Mouse (Mus musculus) lung, embryonic 15.5 days (tissue): ENCODE measurements at regions not wholly inside any gene's neighbourhood (a gene's known extent, or its start where the extent isn't known, plus 50 kb on each side); places are given as distances from the start of the nearest gene placed in this dataset.

Experiments used
- ATAC-seq: fragments of 200-750 bp; cut with Nextera tagmentation; 2 replicates; pipeline ENCODE4 v1.8.0; 2017; ENCODE audit warnings: moderate number of reproducible peaks, borderline replicate concordance; ENCODE audit not compliant: low FRiP score, low TSS enrichment; ENCODE audit errors: extremely low read depth
- H3K27ac ChIP-seq: fragments of 300-500 bp; sonication (generic); 2 replicates; pipeline ENCODE4 v1.5.1; 2015; ENCODE audit warnings: moderate library complexity, mild to moderate bottlenecking, inconsistent platforms
- H3K27me3 ChIP-seq: fragments of 300-500 bp; sonication (generic); 2 replicates; pipeline ENCODE4 v1.6.1; 2015; ENCODE audit warnings: inconsistent platforms
- H3K36me3 ChIP-seq: fragments of 300-500 bp; sonication (generic); 2 replicates; pipeline ENCODE4 v1.6.1; 2015; ENCODE audit warnings: inconsistent platforms
- H3K4me1 ChIP-seq: fragments of 300-500 bp; sonication (generic); 2 replicates; pipeline ENCODE4 v1.6.1; 2015; ENCODE audit warnings: inconsistent platforms
- H3K4me2 ChIP-seq: fragments of 300-500 bp; sonication (generic); 2 replicates; pipeline ENCODE4 v1.6.1; 2015; ENCODE audit warnings: inconsistent platforms, mild to moderate bottlenecking, moderate library complexity
- H3K4me3 ChIP-seq: fragments of 300-500 bp; sonication (generic); 2 replicates; pipeline ENCODE4 v1.5.1; 2015; ENCODE audit warnings: mild to moderate bottlenecking, inconsistent platforms
- H3K9ac ChIP-seq: fragments of 300-500 bp; sonication (generic); 2 replicates; pipeline ENCODE4 v1.6.1; 2015; ENCODE audit warnings: inconsistent platforms
- H3K9me3 ChIP-seq: fragments of 300-500 bp; sonication (generic); 2 replicates; pipeline ENCODE4 v1.6.1; 2016; ENCODE audit warnings: inconsistent platforms
- WGBS: fragments of 180-500 bp; shearing (Covaris S2); methylation state at CpG from one replicate; pipeline ENCODE4 v1.1.7; 2015; 5-methylcytosine and 5-hydroxymethylcytosine counted together

DNA sequence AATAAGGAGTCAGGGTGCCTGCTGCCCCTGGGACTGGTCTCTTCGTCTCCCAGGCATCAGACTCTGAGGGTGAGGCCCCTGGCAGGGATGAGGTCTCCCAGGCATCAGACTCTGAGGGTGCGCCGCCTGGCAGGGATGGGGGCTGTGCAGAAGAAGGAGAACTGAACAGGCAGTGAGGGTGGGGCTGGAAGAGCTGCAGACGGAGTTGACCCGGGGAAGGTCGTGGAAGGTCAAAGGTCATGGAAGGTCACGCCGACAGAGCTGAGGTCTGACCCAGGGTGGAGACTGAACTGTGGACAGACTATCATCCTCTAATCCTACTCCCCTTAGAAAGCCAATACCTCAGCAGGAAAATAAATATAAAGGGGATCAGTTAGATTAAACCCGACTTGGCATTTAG is 50.6 kb upstream of the Grik3 start:
- Histone ChIP-seq H3K27me3 (no peaks in the 10 kb centered on the region), H3K9ac (no peak overlapping the region), H3K4me3 (no peak overlapping the region), H3K9me3 (no peaks in the 10 kb centered on the region), H3K36me3 (no peaks in the 10 kb centered on the region), H3K4me1 (no peaks in the 10 kb centered on the region), H3K27ac (no peak overlapping the region), H3K4me2 (no peak overlapping the region)
- WGBS: 31% methylated on average over 9 of the region's 9 CpGs
- no peak for ATAC-seq

DNA sequence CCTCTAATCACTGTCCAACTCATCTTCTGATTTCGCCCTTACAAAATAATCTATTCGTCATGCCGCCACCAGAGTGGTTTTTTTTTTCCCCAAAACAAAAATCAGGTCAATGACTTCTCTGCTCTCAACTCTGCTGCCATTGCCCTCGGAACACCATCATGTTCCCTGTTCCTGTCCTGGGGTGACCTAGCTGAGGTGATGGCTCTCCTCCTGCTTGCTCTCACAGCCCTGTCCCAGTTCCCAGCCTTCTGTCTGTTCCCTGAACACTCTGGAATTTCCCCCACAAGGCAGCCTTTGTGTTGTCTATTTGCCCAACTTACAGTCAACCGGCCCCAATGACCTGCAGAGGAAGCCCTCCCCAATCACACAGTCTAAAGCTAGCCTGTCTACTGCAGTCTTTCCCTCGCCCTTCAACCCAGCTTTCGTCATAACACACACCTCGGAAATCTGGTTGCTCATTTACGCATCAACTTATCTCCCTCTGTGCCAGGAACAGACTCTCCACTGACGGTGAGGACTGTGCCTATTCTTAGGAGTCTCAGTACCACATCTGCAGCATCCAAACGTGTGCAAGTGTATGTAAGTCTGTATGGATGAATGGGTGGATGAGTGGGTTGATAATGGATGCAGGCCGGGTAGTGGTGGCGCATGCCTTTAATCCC is 53.2 kb upstream of the Grik3 start:
- 59% methylated on average over 13 of the region's 13 CpGs for WGBS
- ATAC-seq: no peak

DNA sequence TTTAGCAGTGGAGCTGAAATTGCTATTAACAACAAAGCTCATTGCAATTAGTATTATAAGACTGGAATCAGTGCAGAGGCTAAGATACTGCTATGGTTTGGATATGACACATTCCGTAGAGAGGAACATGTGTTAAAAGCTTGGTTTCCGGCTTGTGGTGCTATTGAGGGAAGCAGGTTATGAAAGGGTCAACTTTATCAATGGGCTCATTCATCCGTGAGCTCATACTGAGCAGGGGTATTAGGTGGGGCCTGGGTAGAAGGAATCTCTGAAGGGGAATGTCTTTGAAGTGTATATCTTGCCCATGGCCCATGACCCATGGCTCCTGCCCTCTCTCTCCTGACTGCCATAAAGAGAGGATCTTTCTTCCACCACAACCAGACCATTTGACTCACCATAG is 57.0 kb upstream of the Grik3 start:
- WGBS: 51% methylated on average over 3 of the region's 3 CpGs
- Histone ChIP-seq H3K27me3 (no peaks in the 10 kb centered on the region), H3K9me3 (no peaks in the 10 kb centered on the region), H3K9ac (no peak overlapping the region), H3K4me3 (no peak overlapping the region), H3K4me2 (no peak overlapping the region), H3K36me3 (no peaks in the 10 kb centered on the region), H3K27ac (no peak overlapping the region), H3K4me1 (no peaks in the 10 kb centered on the region)
- ATAC-seq: no peak

More for the DNA sequence above, 53.2 kb upstream of the Grik3 start:
- Histone ChIP-seq H3K9me3 (no peaks in the 10 kb centered on the region), H3K27ac (no peak overlapping the region), H3K27me3 (no peaks in the 10 kb centered on the region), H3K4me1 (no peaks in the 10 kb centered on the region), H3K4me2 (no peak overlapping the region), H3K9ac (no peak overlapping the region), H3K4me3 (no peak overlapping the region), H3K36me3 (no peaks in the 10 kb centered on the region)

DNA sequence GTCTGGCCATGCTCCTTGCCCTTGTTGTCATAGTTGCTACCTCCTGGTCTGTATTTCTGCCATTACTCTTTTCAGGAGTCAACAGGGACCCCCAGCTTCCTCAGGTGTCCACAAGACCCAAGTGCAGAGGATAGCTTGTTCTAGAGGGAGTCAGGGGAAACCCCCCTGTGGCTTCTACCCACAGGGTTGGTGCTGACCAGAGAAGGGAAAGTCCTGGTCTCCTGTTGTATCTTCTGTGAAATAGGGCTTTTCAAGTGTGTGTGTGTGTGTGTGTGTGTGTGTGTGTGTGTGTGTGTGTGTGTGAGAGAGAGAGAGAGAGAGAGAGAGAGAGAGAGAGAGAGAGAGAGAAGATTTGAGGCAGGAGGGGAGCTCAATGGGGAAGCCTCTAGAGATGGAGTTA is 58.9 kb upstream of the Grik3 start:
- no peak for ATAC-seq
- H3K27ac ChIP-seq: no peak overlapping the region
- no peaks in the 10 kb centered on the region for H3K27me3 ChIP-seq
- no peaks in the 10 kb centered on the region for H3K36me3 ChIP-seq
- no peaks in the 10 kb centered on the region for H3K4me1 ChIP-seq
- H3K9ac ChIP-seq: no peak overlapping the region
- H3K9me3 ChIP-seq: no peaks in the 10 kb centered on the region
- H3K4me3 ChIP-seq: no peak overlapping the region
- no peak overlapping the region for H3K4me2 ChIP-seq

DNA sequence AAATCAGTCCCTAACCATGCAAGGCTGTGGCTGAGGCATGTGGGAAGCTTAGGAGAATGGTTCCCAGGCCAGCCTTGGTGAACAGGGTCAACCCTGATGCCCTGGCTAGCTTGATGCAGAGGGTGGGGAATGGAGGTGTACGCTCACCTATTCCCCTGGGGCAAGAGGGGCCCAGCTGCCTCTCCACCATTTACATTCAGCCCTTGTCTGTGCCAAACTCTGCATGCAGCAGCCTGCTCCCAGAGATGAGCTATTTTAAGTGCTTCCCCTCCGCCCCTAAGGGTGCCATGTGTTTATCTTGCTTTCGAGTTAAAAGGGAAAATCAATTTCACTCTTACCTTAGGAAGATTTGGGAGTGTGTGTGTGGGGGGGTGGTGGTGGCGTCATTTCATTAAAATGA is 59.7 kb upstream of the Grik3 start:
- H3K4me3 ChIP-seq: no peak overlapping the region
- WGBS: 44% methylated on average over 4 of the region's 4 CpGs
- ATAC-seq: no peak
- H3K9ac ChIP-seq: no peak overlapping the region
- no peaks in the 10 kb centered on the region for H3K9me3 ChIP-seq
- H3K27ac ChIP-seq: no peak overlapping the region
- no peaks in the 10 kb centered on the region for H3K36me3 ChIP-seq
- H3K27me3 ChIP-seq: no peaks in the 10 kb centered on the region
- H3K4me2 ChIP-seq: no peak overlapping the region
- H3K4me1 ChIP-seq: no peaks in the 10 kb centered on the region

DNA sequence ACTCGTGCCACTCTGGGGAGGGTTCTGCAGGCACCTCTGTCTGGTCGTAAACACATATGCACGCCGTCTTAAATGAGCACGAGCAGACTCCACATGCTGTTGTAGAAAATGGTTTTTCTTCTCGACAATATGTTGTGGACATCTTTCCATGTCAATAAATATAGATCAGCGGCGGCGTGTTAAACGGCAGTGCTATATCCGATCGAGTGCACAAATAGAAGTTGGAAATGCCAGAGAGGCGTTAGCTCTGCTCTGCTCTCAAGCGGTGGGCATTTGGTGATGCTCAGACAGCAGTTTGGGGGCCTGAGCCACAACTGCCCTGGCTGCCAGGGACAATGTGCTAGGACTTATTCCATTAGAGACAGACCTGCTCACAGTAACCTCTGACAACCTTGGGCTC is 61.8 kb upstream of the Grik3 start:
- Histone ChIP-seq H3K9ac (no peak overlapping the region), H3K4me2 (no peak overlapping the region), H3K4me3 (no peak overlapping the region), H3K4me1 (no peaks in the 10 kb centered on the region), H3K27me3 (no peaks in the 10 kb centered on the region), H3K9me3 (no peaks in the 10 kb centered on the region), H3K36me3 (no peaks in the 10 kb centered on the region), H3K27ac (no peak overlapping the region)
- ATAC-seq: no peak
- WGBS: 83% methylated on average over 14 of the region's 14 CpGs

DNA sequence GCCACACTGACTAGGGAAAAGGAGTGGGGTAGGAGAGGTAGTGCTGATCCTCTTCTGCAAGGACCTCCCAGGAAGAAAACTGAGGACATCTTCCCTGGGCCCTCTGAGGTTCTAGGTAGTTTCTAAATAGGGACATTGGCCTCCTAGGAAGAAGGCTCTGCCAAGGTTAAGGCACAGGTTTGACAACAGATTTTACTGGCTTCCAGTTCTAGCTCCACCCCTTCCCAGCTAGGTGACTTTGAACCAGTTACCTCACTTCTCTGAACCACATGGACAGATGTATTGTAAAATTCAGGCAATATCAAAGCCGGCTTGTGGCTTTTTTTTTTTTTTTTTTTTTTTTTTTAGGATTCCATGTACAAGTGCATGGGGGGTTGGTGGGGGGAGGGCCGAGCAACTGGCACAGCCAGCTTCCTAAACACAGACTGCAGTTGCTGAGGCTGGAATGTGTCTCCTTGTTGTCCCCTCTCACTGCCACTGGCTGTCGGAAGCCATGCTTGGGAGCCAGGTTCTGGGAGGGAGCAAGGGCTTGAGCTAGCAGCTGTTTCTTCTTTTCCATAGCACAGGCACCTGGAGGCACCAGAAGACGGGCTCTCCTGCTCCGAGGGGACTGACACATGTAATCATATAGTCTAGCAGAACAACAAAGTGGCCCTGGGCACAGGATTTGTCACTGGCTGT is 69.8 kb upstream of the Grik3 start:
- H3K4me3 ChIP-seq: no peak overlapping the region
- no peak overlapping the region for H3K9ac ChIP-seq
- H3K9me3 ChIP-seq: no peaks in the 10 kb centered on the region
- H3K27ac ChIP-seq: no peak overlapping the region
- no peaks in the 10 kb centered on the region for H3K4me1 ChIP-seq
- ATAC-seq: no peak
- H3K27me3 ChIP-seq: no peaks in the 10 kb centered on the region
- WGBS: 47% methylated on average over 5 of the region's 5 CpGs
- H3K36me3 ChIP-seq: no peaks in the 10 kb centered on the region
- no peak overlapping the region for H3K4me2 ChIP-seq

DNA sequence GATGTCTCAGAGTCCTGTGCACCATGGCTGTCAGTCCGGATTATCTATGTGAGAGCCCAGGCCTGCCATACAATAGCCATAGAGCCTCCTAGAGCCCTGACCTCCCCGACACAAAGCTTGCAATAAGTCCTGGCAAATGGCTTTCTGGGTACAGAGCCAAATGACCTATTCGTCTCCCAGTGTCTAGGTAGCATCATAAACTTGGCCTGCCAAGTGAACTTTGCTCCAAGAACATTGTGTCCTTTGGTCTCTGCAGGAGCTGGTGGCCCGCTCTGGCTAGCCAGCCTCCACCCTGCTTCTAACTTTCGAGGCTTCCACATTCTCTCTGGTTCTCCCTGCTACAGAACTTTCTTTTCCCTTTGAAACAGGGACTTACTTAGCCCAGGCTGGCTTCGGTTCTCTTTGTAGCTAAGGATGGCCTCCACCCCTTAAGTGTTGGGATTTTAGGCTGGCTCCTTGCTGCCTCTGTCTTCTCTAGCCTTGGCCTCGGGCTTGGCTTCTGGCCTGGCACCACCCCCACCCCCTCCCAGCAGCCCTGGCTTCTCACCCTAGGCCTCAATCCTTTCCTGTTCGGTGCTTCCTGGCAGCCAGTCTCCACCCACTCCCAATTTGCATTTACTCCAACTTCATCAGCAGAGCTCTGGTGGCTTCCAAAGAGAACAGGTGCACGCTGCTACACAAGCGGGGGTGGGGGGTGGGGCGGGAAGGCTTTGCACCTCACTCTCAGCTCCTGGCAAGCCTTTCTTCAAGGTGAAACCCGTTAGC is 70.8 kb upstream of the Grik3 start:
- H3K27me3 ChIP-seq: no peaks in the 10 kb centered on the region
- no peak for ATAC-seq
- 45% methylated on average over 12 of the region's 12 CpGs for WGBS

DNA sequence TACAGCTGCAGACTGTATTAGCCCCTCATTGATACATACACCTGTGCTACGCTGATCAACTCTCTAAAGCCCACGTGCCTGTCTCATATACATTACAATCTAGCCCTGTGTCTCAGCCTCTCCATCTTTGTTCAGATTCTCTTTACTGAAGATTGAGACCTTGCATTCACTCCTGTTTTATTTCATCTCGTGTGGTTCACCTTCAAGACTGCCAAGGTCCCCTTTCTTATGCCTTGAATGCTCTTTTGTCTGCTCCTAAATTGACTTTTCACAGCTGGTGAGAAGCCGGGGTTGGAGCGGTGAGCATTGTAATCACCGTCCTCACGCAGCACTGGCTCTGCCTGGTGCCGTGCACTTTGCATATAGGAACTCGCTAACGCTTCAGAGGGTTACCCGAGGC is 75.2 kb upstream of the Grik3 start:
- Histone ChIP-seq H3K27ac (no peak overlapping the region), H3K9me3 (no peaks in the 10 kb centered on the region), H3K36me3 (no peaks in the 10 kb centered on the region), H3K4me1 (no peaks in the 10 kb centered on the region), H3K4me3 (no peak overlapping the region), H3K9ac (no peak overlapping the region), H3K4me2 (no peak overlapping the region), H3K27me3 (no peaks in the 10 kb centered on the region)
- 49% methylated on average over 11 of the region's 11 CpGs for WGBS
- ATAC-seq: no peak

More for the DNA sequence above, 70.8 kb upstream of the Grik3 start:
- Histone ChIP-seq H3K36me3 (no peaks in the 10 kb centered on the region), H3K9ac (no peak overlapping the region), H3K4me3 (no peak overlapping the region), H3K4me1 (no peaks in the 10 kb centered on the region), H3K9me3 (no peaks in the 10 kb centered on the region), H3K27ac (no peak overlapping the region), H3K4me2 (no peak overlapping the region)

DNA sequence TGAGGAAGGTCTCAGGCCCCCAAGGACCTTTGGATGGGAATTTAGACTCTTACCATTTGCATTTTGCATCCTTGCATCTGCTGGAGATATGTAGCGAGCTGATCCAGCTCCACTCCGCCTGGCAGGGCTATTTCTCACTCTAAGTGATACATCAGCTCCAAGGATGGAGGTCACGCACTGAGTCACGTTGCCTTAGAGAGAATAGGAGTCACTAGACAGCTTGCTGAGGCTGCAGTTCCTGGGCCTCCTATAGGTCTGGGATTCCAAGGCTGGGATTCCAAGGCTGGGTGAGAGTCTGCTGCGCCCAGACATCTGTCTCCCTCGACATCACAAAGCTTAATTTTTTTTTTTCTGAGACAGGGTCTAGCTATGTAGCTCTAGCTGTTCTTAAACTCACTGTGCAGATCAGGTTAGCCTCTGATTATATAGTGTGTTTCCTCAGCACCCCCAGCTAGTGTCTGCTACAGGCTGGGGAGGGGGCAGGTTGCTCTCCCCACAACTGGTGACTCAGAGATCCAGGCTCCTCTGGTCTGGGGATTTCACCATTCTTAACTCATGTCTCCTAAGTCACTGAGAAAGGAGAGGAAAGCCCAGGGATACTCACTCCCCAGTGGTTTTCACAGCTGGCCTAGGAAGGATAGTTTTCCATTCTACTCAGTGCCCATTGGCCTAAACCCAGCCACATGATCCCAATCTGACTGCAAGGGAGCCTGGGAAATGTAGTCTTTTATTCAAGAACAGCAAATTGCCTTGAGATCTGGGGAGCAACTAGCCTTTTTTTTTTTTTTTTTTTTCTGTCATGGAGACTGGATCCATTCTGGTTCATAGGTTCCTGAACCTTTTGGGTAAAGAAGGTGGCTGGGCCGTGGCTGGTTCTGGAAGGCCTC is 76.4 kb upstream of the Grik3 start:
- Histone ChIP-seq H3K36me3 (no peaks in the 10 kb centered on the region), H3K4me3 (no peak overlapping the region), H3K9me3 (no peaks in the 10 kb centered on the region), H3K27me3 (no peaks in the 10 kb centered on the region), H3K9ac (no peak overlapping the region), H3K27ac (no peak overlapping the region), H3K4me1 (no peaks in the 10 kb centered on the region), H3K4me2 (no peak overlapping the region)
- whole genome bisulfite sequencing: 72% methylated on average over 7 of the region's 7 CpGs
- no peak for ATAC-seq

DNA sequence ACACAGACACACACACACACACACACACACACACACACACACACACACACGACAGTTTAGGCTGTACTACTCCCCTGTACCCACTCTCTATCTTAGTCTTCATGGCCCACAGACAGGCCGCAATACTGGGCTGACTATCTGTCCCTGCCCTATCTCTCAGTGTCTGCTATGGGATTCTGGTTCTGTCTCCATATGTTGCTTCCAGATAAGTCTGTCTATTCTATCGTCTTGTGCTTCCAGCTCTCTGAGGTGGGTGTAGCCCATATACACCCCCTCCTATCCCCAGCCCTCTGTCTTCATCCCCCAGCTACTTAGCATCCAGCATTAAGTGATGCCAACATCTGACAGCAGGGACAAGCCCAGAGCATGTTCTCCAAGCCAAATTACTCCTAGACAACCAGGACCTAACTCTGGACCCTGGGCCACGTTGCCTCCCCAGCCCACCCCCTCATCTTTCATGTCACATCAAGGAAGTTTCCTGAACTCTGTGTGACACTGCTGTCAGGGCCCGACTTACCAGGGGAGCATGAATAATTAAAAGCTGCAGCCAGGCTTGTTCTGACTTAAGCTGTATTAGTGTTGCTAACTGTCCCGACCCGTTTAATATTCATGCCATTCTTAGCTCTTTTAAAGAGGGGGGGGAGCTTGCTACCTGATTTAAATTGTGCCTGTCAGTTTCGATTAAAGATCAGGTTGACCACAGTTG is 79.6 kb upstream of the Grik3 start:
- Histone ChIP-seq H3K4me3 (no peak overlapping the region), H3K4me2 (no peak overlapping the region), H3K9me3 (no peaks in the 10 kb centered on the region), H3K4me1 (no peaks in the 10 kb centered on the region), H3K9ac (no peak overlapping the region), H3K36me3 (no peaks in the 10 kb centered on the region), H3K27me3 (no peaks in the 10 kb centered on the region), H3K27ac (no peak overlapping the region)
- ATAC-seq: no peak
- WGBS: 43% methylated on average over 8 of the region's 8 CpGs
